ENCODE assay signal across 10 mouse cellular contexts in the genomic region with DNA sequence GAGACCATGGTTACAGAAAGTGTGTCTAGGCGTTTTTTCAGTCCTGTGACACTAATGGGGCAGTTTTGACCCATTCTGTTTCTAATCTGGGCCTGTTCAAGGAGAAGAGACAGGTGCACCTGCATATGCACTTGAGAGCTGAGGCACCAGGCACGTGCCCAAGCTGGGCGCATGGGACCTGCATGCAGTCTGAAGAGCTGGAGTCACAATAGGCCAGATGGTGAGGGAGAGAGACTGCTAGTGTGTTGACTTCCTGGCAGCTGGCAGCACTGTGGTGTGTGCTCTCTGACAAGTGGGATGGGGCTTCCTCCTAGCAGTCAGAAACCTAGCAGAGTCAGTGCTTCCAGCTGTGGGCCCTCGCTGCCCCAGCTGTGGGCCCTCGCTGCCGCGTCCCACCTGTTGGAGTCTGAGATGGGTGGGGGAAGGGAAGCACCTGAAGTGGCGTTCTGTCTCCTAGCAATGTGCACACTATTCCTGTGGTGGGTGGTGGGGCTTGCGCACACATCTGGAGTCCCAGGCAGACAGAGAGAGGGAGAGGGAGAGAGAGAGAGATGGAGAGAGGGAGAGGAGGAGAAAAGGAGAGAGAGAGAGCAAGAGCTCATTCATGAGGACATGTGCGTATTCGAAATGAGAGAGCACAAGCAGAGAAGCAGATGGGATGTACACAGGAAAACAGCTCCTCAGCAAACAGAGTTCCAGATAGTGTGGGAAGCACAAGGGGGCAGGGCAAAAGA. TPM values are rescaled to one million over a fixed set of nuclear protein-coding genes. Genes with fewer than 3 reads are reported as not detected.
A peak's percentile ranks its signal among the peaks of the same experiment; 100 is the strongest.
DNase-seq lines count a peak whose midpoint lies in the region; ATAC-seq lines count a peak whose summit lies in the region.
"Had no signal": no experiment of that assay in that cellular context is flagged by ENCODE, and none has a peak within 500 bp of the region (broad histone marks: within the 10 kb centered on the region; RNA-seq: fewer than 3 reads in every experiment).

No protein-coding gene starts in this region.

- no peaks in the 10 kb centered on the region for H3K36me3 ChIP-seq in forebrain, embryonic 13.5 days (ENCODE audit: poor library complexity, severe bottlenecking)
- no peaks in the 10 kb centered on the region for H3K36me3 ChIP-seq in forebrain, embryonic 11.5 days (ENCODE audit: control insufficient read depth, insufficient read depth, low read length)
- H3K36me3 ChIP-seq in lung, embryonic 15.5 days: no peaks in the 10 kb centered on the region
- H3K36me3 ChIP-seq: heart, embryonic 12.5 days; liver, embryonic 15.5 days had no signal

- H3K9me3 ChIP-seq in forebrain, embryonic 13.5 days (replicated peaks): no peaks in the 10 kb centered on the region
- H3K9me3 ChIP-seq in forebrain, embryonic 11.5 days (ENCODE audit: control insufficient read depth, low read length): no peaks in the 10 kb centered on the region
- no peaks in the 10 kb centered on the region for H3K9me3 ChIP-seq in lung, embryonic 15.5 days
- H3K9me3 ChIP-seq: heart, embryonic 12.5 days; liver, embryonic 15.5 days had no signal

- H3K27ac ChIP-seq in forebrain, embryonic 13.5 days: no peak overlapping the region
- H3K27ac ChIP-seq in forebrain, embryonic 11.5 days (ENCODE audit: low read depth, low read length): no peak overlapping the region
- no peak overlapping the region for H3K27ac ChIP-seq in lung, embryonic 15.5 days
- H3K27ac ChIP-seq: liver, embryonic 15.5 days had no signal

- WGBS in forebrain, embryonic 13.5 days: 49% methylated on average over 11 of the region's 11 CpGs
- 47% methylated on average over 11 of the region's 11 CpGs for WGBS in forebrain, embryonic 11.5 days
- 22% methylated on average over 11 of the region's 11 CpGs for WGBS in lung, embryonic 15.5 days

- H3K4me3 ChIP-seq in forebrain, embryonic 13.5 days: no peak overlapping the region
- H3K4me3 ChIP-seq in forebrain, embryonic 11.5 days (ENCODE audit: low read depth, low read length): no peak overlapping the region
- H3K4me3 ChIP-seq in lung, embryonic 15.5 days: no peak overlapping the region
- H3K4me3 ChIP-seq: heart, embryonic 12.5 days; liver, embryonic 15.5 days had no signal

- peak; percentile 86 for ATAC-seq in forebrain, embryonic 13.5 days
- no peak for ATAC-seq in forebrain, embryonic 11.5 days (replicated peaks; ENCODE audit: low FRiP score)
- ATAC-seq in lung, embryonic 15.5 days (ENCODE audit: borderline replicate concordance, extremely low read depth, low FRiP score, low TSS enrichment): peak; percentile 49; the same call in 1 of the 2 replicates
- ATAC-seq in megakaryocyte-erythroid progenitor cell, adult 5-6 weeks (replicated peaks; ENCODE audit: low FRiP score, low TSS enrichment, poor library complexity, severe bottlenecking): 0 out of 2 replicates have a peak, but pooled peaks have one; percentile 30

- H3K4me1 ChIP-seq in forebrain, embryonic 13.5 days: 0 out of 2 replicates have a peak, but pooled peaks cover 8% of the 10 kb centered on the region
- H3K4me1 ChIP-seq in forebrain, embryonic 11.5 days (replicated peaks; ENCODE audit: control insufficient read depth, insufficient read depth, low read length): no peaks in the 10 kb centered on the region
- H3K4me1 ChIP-seq in lung, embryonic 15.5 days: no peaks in the 10 kb centered on the region
- H3K4me1 ChIP-seq: liver, embryonic 15.5 days had no signal

- DNase-seq in forebrain, embryonic 11.5 days (ENCODE audit: low spot score): no peak
- no peak for DNase-seq in lung, postnatal 25 days (ENCODE audit: low spot score)
- DNase-seq in thymus, postnatal 4 days: peak; percentile 71
- DNase-seq in spleen, postnatal 10 days (ENCODE audit: low spot score in 2 of 2): no peak
- DNase-seq in frontal cortex, adult 2 months (ENCODE audit: extremely low spot score in 1 of 2, low spot score in 1 of 2): no peak

- H3K27me3 ChIP-seq in forebrain, embryonic 13.5 days: 0 out of 2 replicates have a peak, but pooled peaks cover 2% of the 10 kb centered on the region
- no peaks in the 10 kb centered on the region for H3K27me3 ChIP-seq in forebrain, embryonic 11.5 days (ENCODE audit: control insufficient read depth, insufficient read depth, low read length)
- no peaks in the 10 kb centered on the region for H3K27me3 ChIP-seq in lung, embryonic 15.5 days
- H3K27me3 ChIP-seq: liver, embryonic 15.5 days had no signal

- no peak overlapping the region for H3K4me2 ChIP-seq in forebrain, embryonic 13.5 days
- H3K4me2 ChIP-seq in forebrain, embryonic 11.5 days (ENCODE audit: low read depth, low read length, severe bottlenecking): no peak overlapping the region
- H3K4me2 ChIP-seq in lung, embryonic 15.5 days: no peak overlapping the region
- H3K4me2 ChIP-seq: heart, embryonic 12.5 days; liver, embryonic 15.5 days had no signal

- no peak overlapping the region for H3K9ac ChIP-seq in forebrain, embryonic 13.5 days
- no peak overlapping the region for H3K9ac ChIP-seq in forebrain, embryonic 11.5 days (ENCODE audit: low read length)
- H3K9ac ChIP-seq in lung, embryonic 15.5 days: no peak overlapping the region
- H3K9ac ChIP-seq: heart, embryonic 12.5 days; liver, embryonic 15.5 days had no signal

RNA-seq across cellular contexts. Expression of a gene that starts 7.3 kb away (rescaled TPM):
- 20.4 and 20.8 TPM in 2 replicates for polyA plus RNA-seq in forebrain, embryonic 13.5 days (2015; fragmentation: Nextera tagmentation; extraction: Ambion mirVana)
- polyA plus RNA-seq in forebrain, embryonic 11.5 days (2014; fragmentation: Nextera tagmentation; extraction: Ambion mirVana): 14.7 and 18.5 TPM in 2 replicates
- polyA plus RNA-seq in lung, embryonic 15.5 days (2015; fragmentation: Nextera tagmentation; extraction: Ambion mirVana): 4.7 and 5.1 TPM in 2 replicates
- total RNA-seq in megakaryocyte-erythroid progenitor cell, adult 5-6 weeks (2014; fragmentation: Nextera tagmentation): 3.2 and 4.0 TPM in 2 replicates
- 0.61 and 5.2 TPM in 2 replicates for total RNA-seq in megakaryocyte-erythroid progenitor cell, adult 5-6 weeks (2017)
- 113 TPM in 2 replicates for polyA plus RNA-seq in frontal cortex, adult 2 months (2012; rRNA removed)
